Mouse (Mus musculus): ENCODE results near the gene Polr2e. TPM values are rescaled to one million over a fixed set of nuclear protein-coding genes. Genes with fewer than 3 reads are reported as not detected.

Gene Polr2e
- polyA plus RNA-seq, 1 experiment: 78.3 TPM

GRCm38 (mm10) chr10:80020191-80020590 is 19.4 kb downstream of the Polr2e start:
- Histone ChIP-seq H3K4me3 (ENCODE audit: insufficient read depth, low read depth, low read length) (no peak overlapping the region), H3K27ac (replicated peaks; ENCODE audit: low read depth, low read length) (no peak overlapping the region), H3K4me1 (ENCODE audit: control insufficient read depth, insufficient read depth, insufficient read length, low read length) (no peaks in the 10 kb centered on the region; the same call in 1 of the 2 replicates)

- Histone ChIP-seq H3K27ac (replicated peaks; ENCODE audit: low read depth, low read length) (no peak overlapping the region), H3K4me3 (ENCODE audit: insufficient read depth, low read depth, low read length) (no peak overlapping the region), H3K4me1 (ENCODE audit: control insufficient read depth, insufficient read depth, insufficient read length, low read length) (no peaks in the 10 kb centered on the region)
Measured at GRCm38 (mm10) chr10:80019471-80020131, 20.0 kb downstream of the Polr2e start.

DNA sequence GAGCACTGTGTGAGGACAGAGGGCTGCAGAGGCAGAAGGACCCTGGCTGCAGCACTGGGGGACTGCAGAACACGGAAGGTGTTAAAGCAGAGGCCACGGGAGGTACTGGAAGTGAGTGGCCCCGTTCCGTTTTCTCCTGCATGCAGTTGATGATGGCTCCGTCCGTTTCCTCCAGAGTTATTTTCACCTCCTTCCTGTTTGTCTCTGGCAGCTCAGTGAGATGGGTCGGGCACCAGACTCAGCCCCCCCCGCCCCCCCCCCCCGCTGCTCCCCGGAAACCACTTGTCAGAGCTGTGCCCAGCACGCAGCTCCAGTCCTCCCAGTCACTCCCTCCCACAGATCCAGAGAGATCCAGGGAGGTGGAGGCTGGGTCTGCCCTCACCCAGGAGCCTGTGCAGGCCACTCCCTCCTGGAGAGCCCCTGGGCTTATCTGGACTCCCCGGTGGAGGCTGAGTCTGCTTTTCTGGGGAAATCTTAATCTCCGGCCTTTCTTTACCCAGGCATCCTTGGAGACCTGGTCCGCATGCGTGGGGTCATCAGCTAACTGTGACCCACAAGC is 20.8 kb downstream of the Polr2e start:
- 0 out of 2 replicates have a peak overlapping the region, but pooled peaks have one; percentile 18 for H3K27ac ChIP-seq (replicated peaks; ENCODE audit: low read depth, low read length)
- H3K4me1 ChIP-seq (ENCODE audit: control insufficient read depth, insufficient read depth, insufficient read length, low read length): no peaks in the 10 kb centered on the region
- H3K4me3 ChIP-seq (ENCODE audit: insufficient read depth, low read depth, low read length): peak overlapping the region; percentile 27

DNA sequence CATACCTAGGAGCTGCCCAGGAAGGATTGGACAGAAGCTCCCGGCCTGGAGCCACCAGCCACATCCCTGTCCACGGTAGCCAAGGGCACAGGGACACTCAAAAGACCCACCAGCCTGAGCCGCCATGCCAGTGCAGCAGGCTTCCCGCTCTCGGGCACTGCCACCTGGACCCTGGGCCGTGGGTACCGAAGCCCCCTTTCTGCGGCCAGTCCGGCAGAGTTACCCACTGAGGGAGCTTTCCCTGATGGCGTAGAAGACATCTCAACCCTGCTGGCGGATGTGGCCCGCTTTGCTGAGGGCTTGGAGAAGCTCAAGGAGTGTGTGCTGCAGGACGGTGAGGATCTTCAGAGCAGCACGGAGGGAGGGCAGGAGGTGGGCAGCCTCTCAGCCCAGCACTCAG is 21.8 kb downstream of the Polr2e start:
- peak overlapping the region; percentile 71 for H3K27ac ChIP-seq (replicated peaks; ENCODE audit: low read depth, low read length)
- H3K4me1 ChIP-seq (ENCODE audit: control insufficient read depth, insufficient read depth, insufficient read length, low read length): no peaks in the 10 kb centered on the region
- peak overlapping the region; percentile 49 for H3K4me3 ChIP-seq (ENCODE audit: insufficient read depth, low read depth, low read length)

DNA sequence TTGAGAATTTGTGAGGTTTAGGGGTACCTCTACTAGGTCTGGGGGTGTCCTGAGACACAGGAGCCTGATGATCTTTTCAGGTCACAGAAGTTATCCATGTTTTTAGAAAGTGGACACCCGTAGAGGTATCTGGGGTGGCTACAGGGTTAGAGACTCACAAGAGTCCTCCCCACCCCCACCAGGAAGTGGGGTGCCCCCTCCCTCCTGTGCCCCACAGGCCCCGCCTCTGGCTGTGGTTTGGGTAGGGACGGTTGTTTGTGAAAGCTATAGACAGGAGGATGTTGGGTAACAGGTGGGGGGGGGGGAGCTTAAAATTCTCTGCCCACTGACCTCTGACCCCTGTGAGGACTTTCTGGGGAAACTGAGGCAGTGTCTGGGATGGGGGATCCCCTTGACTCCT is 22.2 kb downstream of the Polr2e start:
- Histone ChIP-seq H3K27ac (replicated peaks; ENCODE audit: low read depth, low read length) (peak overlapping the region; percentile 71), H3K4me1 (ENCODE audit: control insufficient read depth, insufficient read depth, insufficient read length, low read length) (no peaks in the 10 kb centered on the region)

GRCm38 (mm10) chr10:80016931-80017330 is 22.7 kb downstream of the Polr2e start:
- Histone ChIP-seq H3K4me3 (ENCODE audit: insufficient read depth, low read depth, low read length) (peak overlapping the region; percentile 51), H3K27ac (replicated peaks; ENCODE audit: low read depth, low read length) (peak overlapping the region; percentile 53), H3K4me1 (ENCODE audit: control insufficient read depth, insufficient read depth, insufficient read length, low read length) (no peaks in the 10 kb centered on the region)

More for the DNA sequence above, 22.2 kb downstream of the Polr2e start:
- H3K4me3 ChIP-seq (ENCODE audit: insufficient read depth, low read depth, low read length): peak overlapping the region; percentile 51

DNA sequence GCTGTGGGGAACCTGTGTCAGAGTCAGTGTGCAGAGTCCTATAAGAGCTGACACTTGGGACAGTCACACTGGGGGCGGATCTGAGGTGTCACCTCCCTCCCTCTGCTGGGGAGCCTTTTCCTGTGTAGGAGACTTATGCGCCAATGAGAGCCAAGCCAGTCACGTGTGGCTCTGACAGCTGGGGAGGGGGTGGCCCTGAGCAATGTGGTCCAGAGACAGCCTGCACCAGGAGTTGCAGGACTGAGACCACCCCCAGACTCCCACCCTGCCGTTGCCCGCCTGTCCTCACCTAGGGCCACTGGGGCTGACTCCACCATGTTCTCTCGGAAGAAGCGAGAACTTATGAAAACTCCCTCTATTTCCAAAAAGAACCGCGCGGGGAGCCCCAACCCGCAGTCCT is 23.1 kb downstream of the Polr2e start, which contains the start of gene Arhgap45:
Arhgap45 (plus strand) TSS at position 143 of the 400 bp plus-strand sequence.
- peak within 1 kb of the TSS; percentile 53 for H3K27ac ChIP-seq (replicated peaks; ENCODE audit: low read depth, low read length)
- H3K4me1 ChIP-seq (ENCODE audit: control insufficient read depth, insufficient read depth, insufficient read length, low read length): no peaks in the 10 kb centered on the region
- H3K4me3 ChIP-seq (ENCODE audit: insufficient read depth, low read depth, low read length): peak within 1 kb of the TSS; percentile 51

- no peak overlapping the region for H3K4me3 ChIP-seq (ENCODE audit: insufficient read depth, low read depth, low read length)
- H3K27ac ChIP-seq (replicated peaks; ENCODE audit: low read depth, low read length): no peak overlapping the region
Measured at GRCm38 (mm10) chr10:80015583-80015982, 24.0 kb downstream of the Polr2e start.

DNA sequence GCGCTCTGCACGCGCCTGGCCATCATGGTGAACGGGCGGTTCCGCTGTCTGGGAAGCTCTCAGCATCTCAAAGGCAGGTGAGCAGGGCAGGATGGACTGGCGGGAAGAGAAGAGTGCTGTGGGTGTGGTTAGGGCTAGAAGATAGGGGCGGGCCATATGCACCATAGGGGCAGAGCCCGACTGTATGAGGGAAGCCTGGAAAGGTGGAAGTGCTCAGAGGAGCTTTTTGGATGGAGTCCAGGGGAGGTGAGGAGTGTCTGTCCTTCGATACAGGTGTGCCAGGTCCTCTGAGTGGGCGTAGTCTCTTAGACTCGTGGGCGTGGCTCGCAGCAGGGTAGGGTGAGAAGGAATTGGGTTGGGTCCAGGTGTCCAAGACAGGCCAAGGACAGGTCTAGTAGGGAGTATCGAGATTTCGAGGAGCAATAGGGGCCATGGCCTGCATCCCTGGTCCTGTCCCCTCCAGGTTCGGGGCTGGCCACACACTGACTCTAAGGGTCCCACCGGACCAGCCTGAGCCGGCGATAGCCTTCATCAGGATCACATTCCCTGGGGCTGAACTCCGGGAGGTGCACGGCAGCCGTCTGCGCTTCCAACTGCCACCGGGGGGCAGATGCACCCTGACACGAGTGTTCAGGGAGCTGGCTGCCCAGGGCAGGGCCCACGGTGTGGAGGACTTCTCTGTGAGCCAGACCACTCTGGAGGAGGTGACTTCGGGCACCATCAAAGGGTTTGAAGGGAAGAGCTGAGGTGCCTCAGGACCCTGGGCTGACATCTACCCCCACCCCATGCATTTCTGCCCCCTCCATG is 24.9 kb downstream of the Polr2e start:
- H3K4me3 ChIP-seq (ENCODE audit: insufficient read depth, low read depth, low read length): no peak overlapping the region
- no peaks in the 10 kb centered on the region for H3K4me1 ChIP-seq (ENCODE audit: control insufficient read depth, insufficient read depth, insufficient read length, low read length)
- no peak overlapping the region for H3K27ac ChIP-seq (replicated peaks; ENCODE audit: low read depth, low read length)

More at GRCm38 (mm10) chr10:80015583-80015982, 24.0 kb downstream of the Polr2e start:
- no peaks in the 10 kb centered on the region for H3K4me1 ChIP-seq (ENCODE audit: control insufficient read depth, insufficient read depth, insufficient read length, low read length)

DNA sequence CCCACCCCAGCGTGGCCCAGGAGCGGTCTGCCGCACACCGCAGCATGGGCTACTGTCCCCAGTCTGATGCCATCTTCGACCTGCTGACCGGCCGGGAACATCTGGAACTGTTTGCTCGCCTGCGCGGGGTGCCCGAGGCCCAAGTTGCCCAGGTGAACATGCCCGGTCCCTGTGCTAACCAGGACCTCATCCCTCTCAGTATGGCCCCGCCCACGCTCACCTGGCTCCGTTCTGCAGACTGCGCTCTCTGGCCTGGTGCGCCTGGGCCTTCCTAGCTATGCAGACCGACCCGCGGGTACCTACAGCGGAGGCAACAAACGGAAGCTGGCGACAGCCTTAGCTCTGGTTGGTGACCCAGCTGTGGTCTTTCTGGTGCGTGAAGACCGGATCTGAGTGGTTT is 26.0 kb downstream of the Polr2e start:
- H3K4me1 ChIP-seq (ENCODE audit: control insufficient read depth, insufficient read depth, insufficient read length, low read length): no peaks in the 10 kb centered on the region

DNA sequence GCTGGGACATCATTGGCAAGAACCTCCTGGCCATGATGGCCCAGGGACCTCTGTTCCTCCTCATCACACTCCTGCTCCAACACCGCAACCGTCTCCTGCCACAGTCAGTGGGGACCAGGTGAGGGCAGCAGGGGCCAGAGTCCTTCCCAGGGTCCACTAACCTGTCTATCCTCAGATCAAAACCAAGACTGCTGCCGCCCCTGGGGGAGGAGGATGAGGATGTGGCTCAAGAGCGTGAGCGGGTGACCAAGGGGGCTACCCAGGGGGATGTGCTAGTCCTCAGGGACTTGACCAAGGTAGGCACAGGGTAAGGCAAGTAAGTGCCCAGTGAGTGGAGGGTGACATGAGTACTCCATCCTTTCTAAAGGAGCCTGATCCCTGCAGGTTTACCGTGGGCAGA is 27.9 kb downstream of the Polr2e start:
- Histone ChIP-seq H3K4me3 (ENCODE audit: insufficient read depth, low read depth, low read length) (no peak overlapping the region), H3K27ac (replicated peaks; ENCODE audit: low read depth, low read length) (no peak overlapping the region), H3K4me1 (ENCODE audit: control insufficient read depth, insufficient read depth, insufficient read length, low read length) (no peaks in the 10 kb centered on the region)

More for the DNA sequence above, 26.0 kb downstream of the Polr2e start:
- Histone ChIP-seq H3K27ac (replicated peaks; ENCODE audit: low read depth, low read length) (no peak overlapping the region), H3K4me3 (ENCODE audit: insufficient read depth, low read depth, low read length) (no peak overlapping the region)

GRCm38 (mm10) chr10:80004233-80004705 is 35.3 kb downstream of the Polr2e start:
- Histone ChIP-seq H3K4me3 (ENCODE audit: insufficient read depth, low read depth, low read length) (no peak overlapping the region), H3K4me1 (ENCODE audit: control insufficient read depth, insufficient read depth, insufficient read length, low read length) (peaks cover 12% of the 10 kb centered on the region), H3K27ac (replicated peaks; ENCODE audit: low read depth, low read length) (no peak overlapping the region)

- H3K4me1 ChIP-seq (ENCODE audit: control insufficient read depth, insufficient read depth, insufficient read length, low read length): peaks cover 12% of the 10 kb centered on the region
- no peak overlapping the region for H3K4me3 ChIP-seq (ENCODE audit: insufficient read depth, low read depth, low read length)
- H3K27ac ChIP-seq (replicated peaks; ENCODE audit: low read depth, low read length): peak overlapping the region; percentile 63
Measured at GRCm38 (mm10) chr10:80003374-80004232, 36.0 kb downstream of the Polr2e start.

GRCm38 (mm10) chr10:80002829-80003228 is 36.8 kb downstream of the Polr2e start:
- peak overlapping the region; percentile 55 for H3K27ac ChIP-seq (replicated peaks; ENCODE audit: low read depth, low read length)
- peaks cover 12% of the 10 kb centered on the region for H3K4me1 ChIP-seq (ENCODE audit: control insufficient read depth, insufficient read depth, insufficient read length, low read length)
- no peak overlapping the region for H3K4me3 ChIP-seq (ENCODE audit: insufficient read depth, low read depth, low read length)

Measured in brown adipose tissue, adult 24 weeks (tissue).